Mouse (Mus musculus): Measurements from ENCODE around the gene Inpp5b. TPM values are rescaled to one million over a fixed set of nuclear protein-coding genes. Genes with fewer than 3 reads are reported as not detected.

The Inpp5b gene
- polyA plus RNA-seq, 1 experiment = 25.1 TPM

- Histone ChIP-seq H3K4me3 (no peak overlapping the region), H3K79me2 (ENCODE audit: control insufficient read depth, insufficient read depth) (no peaks in the 10 kb centered on the region), H3ac (ENCODE audit: control insufficient read depth, insufficient read length) (no peak overlapping the region), H3K36me3 (ENCODE audit: control insufficient read depth, insufficient read depth) (peaks cover 59% of the 10 kb centered on the region), H3K4me2 (ENCODE audit: low read depth) (peak overlapping the region; percentile 68), H3K27me3 (ENCODE audit: control insufficient read depth, insufficient read depth, insufficient read length) (no peaks in the 10 kb centered on the region)
- TF ChIP-seq MYOD1 (IDR thresholded peaks at IDR 0.05; ENCODE audit: control insufficient read depth in 1 of 3, insufficient read length in 2 of 3, low read depth in 2 of 3) (peak; percentile 81 to 94 (median 84)), MAX (IDR thresholded peaks at IDR 0.05; ENCODE audit: low read depth) (no peak), CEBPB (IDR thresholded peaks at IDR 0.05; ENCODE audit: insufficient read depth, poor library complexity, severe bottlenecking) (no peak), SRF (IDR thresholded peaks at IDR 0.05; ENCODE audit: control insufficient read depth, insufficient read length, low read depth) (no peak), REST (IDR thresholded peaks at IDR 0.05; ENCODE audit: insufficient read depth, insufficient read length) (no peak), USF1 (IDR thresholded peaks at IDR 0.05; ENCODE audit: low read depth) (no peak), POLR2AphosphoS2 (IDR thresholded peaks at IDR 0.05; ENCODE audit: insufficient read length, low read depth) (no peak), TCF3 (IDR thresholded peaks at IDR 0.05; ENCODE audit: insufficient read length, low read depth) (no peak), POLR2A (IDR thresholded peaks at IDR 0.05; ENCODE audit: insufficient read length, low read depth) (no peak), MYOG (IDR thresholded peaks at IDR 0.05; ENCODE audit: control insufficient read depth in 1 of 3, insufficient read depth in 1 of 3, insufficient read length in 2 of 3, low read depth in 2 of 3) (peak in 2 of 3 experiments; percentile 71 to 90), TCF12 (IDR thresholded peaks at IDR 0.05; ENCODE audit: insufficient read depth, poor library complexity, severe bottlenecking) (peak; percentile 44), E2F4 (IDR thresholded peaks at IDR 0.05; ENCODE audit: insufficient read depth) (no peak)
Observed at GRCm38 (mm10) chr4:124782395-124782794, 40.7 kb downstream of the Inpp5b start.

DNA sequence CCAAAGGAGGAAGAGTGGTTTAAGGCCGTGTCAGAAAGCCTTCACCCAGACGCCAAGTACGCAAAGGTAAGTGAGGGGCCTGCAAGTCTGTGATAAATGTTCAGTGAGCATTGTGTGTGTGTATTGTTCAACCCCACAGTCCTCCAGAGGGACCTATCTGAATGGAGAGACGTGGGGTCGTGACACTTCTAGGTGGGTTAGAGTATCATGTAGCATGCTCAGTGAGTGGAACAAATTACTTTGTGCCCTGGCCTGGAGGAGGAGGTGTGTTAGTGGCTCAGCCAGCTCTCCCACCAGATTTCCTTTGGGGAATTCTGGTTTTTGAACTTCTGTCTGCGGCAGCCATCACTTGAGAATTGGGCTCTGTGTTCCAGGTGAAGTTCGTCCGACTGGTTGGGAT, 42.3 kb downstream of the Inpp5b start:
- Histone ChIP-seq H3K4me2 (ENCODE audit: low read depth) (no peak overlapping the region), H3ac (ENCODE audit: control insufficient read depth, insufficient read length) (no peak overlapping the region), H3K79me2 (ENCODE audit: control insufficient read depth, insufficient read depth) (no peaks in the 10 kb centered on the region), H3K4me3 (no peak overlapping the region), H3K36me3 (ENCODE audit: control insufficient read depth, insufficient read depth) (peaks cover 70% of the 10 kb centered on the region), H3K27me3 (ENCODE audit: control insufficient read depth, insufficient read depth, insufficient read length) (no peaks in the 10 kb centered on the region)
- TF ChIP-seq MYOG (IDR thresholded peaks at IDR 0.05; ENCODE audit: control insufficient read depth in 1 of 3, insufficient read depth in 1 of 3, insufficient read length in 2 of 3, low read depth in 2 of 3) = no peak
- no peak for TF ChIP-seq USF1 (IDR thresholded peaks at IDR 0.05; ENCODE audit: low read depth)
- no peak for TF ChIP-seq MYOD1 (IDR thresholded peaks at IDR 0.05; ENCODE audit: control insufficient read depth in 1 of 3, insufficient read length in 2 of 3, low read depth in 2 of 3)
- TF ChIP-seq REST (IDR thresholded peaks at IDR 0.05; ENCODE audit: insufficient read depth, insufficient read length) = no peak
- no peak for TF ChIP-seq CEBPB (IDR thresholded peaks at IDR 0.05; ENCODE audit: insufficient read depth, poor library complexity, severe bottlenecking)
- no peak for TF ChIP-seq TCF12 (IDR thresholded peaks at IDR 0.05; ENCODE audit: insufficient read depth, poor library complexity, severe bottlenecking)
- no peak for TF ChIP-seq POLR2AphosphoS2 (IDR thresholded peaks at IDR 0.05; ENCODE audit: insufficient read length, low read depth)
- no peak for TF ChIP-seq POLR2A (IDR thresholded peaks at IDR 0.05; ENCODE audit: insufficient read length, low read depth)

DNA sequence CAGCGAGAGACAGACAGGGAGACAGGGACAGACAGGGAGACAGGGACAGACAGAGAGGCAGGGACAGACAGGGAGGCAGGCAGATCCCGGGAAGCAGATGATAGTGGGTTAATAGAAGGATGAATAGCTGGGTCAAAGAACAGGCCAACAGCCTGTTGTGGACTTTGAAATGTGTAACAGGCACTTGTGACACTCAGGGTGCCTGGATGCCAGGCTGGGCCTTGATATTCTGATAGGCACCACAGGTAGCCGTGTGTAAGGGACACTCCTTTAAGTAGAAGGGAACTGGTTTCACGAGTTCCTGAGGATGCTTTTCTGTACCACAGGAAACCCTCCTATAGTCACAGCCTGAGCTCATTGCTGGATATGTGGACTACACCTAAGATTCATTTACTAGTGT, 48.4 kb downstream of the Inpp5b start:
- TF ChIP-seq CEBPB (IDR thresholded peaks at IDR 0.05; ENCODE audit: insufficient read depth, poor library complexity, severe bottlenecking) = no peak
- TF ChIP-seq E2F4 (IDR thresholded peaks at IDR 0.05; ENCODE audit: insufficient read depth) = no peak
- TF ChIP-seq MYOD1 (IDR thresholded peaks at IDR 0.05; ENCODE audit: control insufficient read depth in 1 of 3, insufficient read length in 2 of 3, low read depth in 2 of 3) = no peak
- no peak for TF ChIP-seq MYOG (IDR thresholded peaks at IDR 0.05; ENCODE audit: control insufficient read depth in 1 of 3, insufficient read depth in 1 of 3, insufficient read length in 2 of 3, low read depth in 2 of 3)
- no peak for TF ChIP-seq SRF (IDR thresholded peaks at IDR 0.05; ENCODE audit: control insufficient read depth, insufficient read length, low read depth)
- TF ChIP-seq POLR2AphosphoS2 (IDR thresholded peaks at IDR 0.05; ENCODE audit: insufficient read length, low read depth) = no peak
- no peak for TF ChIP-seq POLR2A (IDR thresholded peaks at IDR 0.05; ENCODE audit: insufficient read length, low read depth)
- Histone ChIP-seq H3K4me2 (ENCODE audit: low read depth) (no peak overlapping the region), H3K27me3 (ENCODE audit: control insufficient read depth, insufficient read depth, insufficient read length) (no peaks in the 10 kb centered on the region), H3ac (ENCODE audit: control insufficient read depth, insufficient read length) (no peak overlapping the region), H3K4me3 (no peak overlapping the region), H3K36me3 (ENCODE audit: control insufficient read depth, insufficient read depth) (peaks cover 51% of the 10 kb centered on the region), H3K79me2 (ENCODE audit: control insufficient read depth, insufficient read depth) (no peaks in the 10 kb centered on the region)

GRCm38 (mm10) chr4:124792114-124792513, 50.5 kb downstream of the Inpp5b start:
- no peak for TF ChIP-seq TCF12 (IDR thresholded peaks at IDR 0.05; ENCODE audit: insufficient read depth, poor library complexity, severe bottlenecking)
- no peak for TF ChIP-seq MYOG (IDR thresholded peaks at IDR 0.05; ENCODE audit: control insufficient read depth in 1 of 3, insufficient read depth in 1 of 3, insufficient read length in 2 of 3, low read depth in 2 of 3)
- no peak for TF ChIP-seq SRF (IDR thresholded peaks at IDR 0.05; ENCODE audit: control insufficient read depth, insufficient read length, low read depth)
- no peak for TF ChIP-seq TCF3 (IDR thresholded peaks at IDR 0.05; ENCODE audit: insufficient read length, low read depth)
- no peak for TF ChIP-seq REST (IDR thresholded peaks at IDR 0.05; ENCODE audit: insufficient read depth, insufficient read length)
- TF ChIP-seq MAX (IDR thresholded peaks at IDR 0.05; ENCODE audit: low read depth) = no peak
- TF ChIP-seq E2F4 (IDR thresholded peaks at IDR 0.05; ENCODE audit: insufficient read depth) = no peak
- TF ChIP-seq USF1 (IDR thresholded peaks at IDR 0.05; ENCODE audit: low read depth) = no peak
- no peak for TF ChIP-seq MYOD1 (IDR thresholded peaks at IDR 0.05; ENCODE audit: control insufficient read depth in 1 of 3, insufficient read length in 2 of 3, low read depth in 2 of 3)
- Histone ChIP-seq H3K79me2 (ENCODE audit: control insufficient read depth, insufficient read depth) (no peaks in the 10 kb centered on the region), H3K4me3 (no peak overlapping the region), H3K36me3 (ENCODE audit: control insufficient read depth, insufficient read depth) (peaks cover 50% of the 10 kb centered on the region), H3ac (ENCODE audit: control insufficient read depth, insufficient read length) (no peak overlapping the region), H3K27me3 (ENCODE audit: control insufficient read depth, insufficient read depth, insufficient read length) (no peaks in the 10 kb centered on the region), H3K4me2 (ENCODE audit: low read depth) (no peak overlapping the region)

DNA sequence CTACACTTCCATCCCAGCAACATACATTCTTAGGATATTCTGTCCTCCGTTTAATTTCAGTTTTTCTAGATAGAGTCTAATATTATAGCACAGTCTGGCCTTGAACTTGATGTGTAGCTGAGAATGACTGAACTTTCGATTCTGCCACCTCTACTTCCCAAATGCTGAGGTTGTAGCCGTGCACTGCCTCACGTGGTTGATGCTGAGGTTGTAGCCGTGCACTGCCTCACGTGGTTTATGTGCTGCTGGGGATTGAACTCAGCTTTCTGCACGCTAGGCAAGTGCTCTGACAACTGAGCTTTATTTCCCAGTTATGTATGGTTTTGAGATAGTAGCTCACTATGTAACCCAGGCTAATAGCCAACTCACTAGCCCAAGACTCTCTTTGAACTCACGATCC, 54.5 kb downstream of the Inpp5b start:
- no peak for TF ChIP-seq USF1 (IDR thresholded peaks at IDR 0.05; ENCODE audit: low read depth)
- TF ChIP-seq MAX (IDR thresholded peaks at IDR 0.05; ENCODE audit: low read depth) = no peak
- TF ChIP-seq E2F4 (IDR thresholded peaks at IDR 0.05; ENCODE audit: insufficient read depth) = no peak
- TF ChIP-seq TCF12 (IDR thresholded peaks at IDR 0.05; ENCODE audit: insufficient read depth, poor library complexity, severe bottlenecking) = no peak
- TF ChIP-seq SRF (IDR thresholded peaks at IDR 0.05; ENCODE audit: control insufficient read depth, insufficient read length, low read depth) = no peak
- no peak for TF ChIP-seq CEBPB (IDR thresholded peaks at IDR 0.05; ENCODE audit: insufficient read depth, poor library complexity, severe bottlenecking)
- TF ChIP-seq POLR2AphosphoS2 (IDR thresholded peaks at IDR 0.05; ENCODE audit: insufficient read length, low read depth) = no peak
- TF ChIP-seq REST (IDR thresholded peaks at IDR 0.05; ENCODE audit: insufficient read depth, insufficient read length) = no peak
- TF ChIP-seq POLR2A (IDR thresholded peaks at IDR 0.05; ENCODE audit: insufficient read length, low read depth) = no peak
- peaks cover 41% of the 10 kb centered on the region for H3K36me3 ChIP-seq (ENCODE audit: control insufficient read depth, insufficient read depth)
- H3K27me3 ChIP-seq (ENCODE audit: control insufficient read depth, insufficient read depth, insufficient read length) = no peaks in the 10 kb centered on the region
- H3K4me3 ChIP-seq = no peak overlapping the region
- H3K79me2 ChIP-seq (ENCODE audit: control insufficient read depth, insufficient read depth) = no peaks in the 10 kb centered on the region
- H3K4me2 ChIP-seq (ENCODE audit: low read depth) = no peak overlapping the region
- no peak overlapping the region for H3ac ChIP-seq (ENCODE audit: control insufficient read depth, insufficient read length)

All from myocyte (in vitro differentiated cells).